Mouse (Mus musculus) hindbrain, postnatal 0 days (tissue): ENCODE measurements at regions not wholly inside any gene's neighbourhood (a gene's known extent, or its start where the extent isn't known, plus 50 kb on each side); places are given as distances from the start of the nearest gene placed in this dataset.

Source experiments
- ATAC-seq: fragments of 200-750 bp; cut with Nextera tagmentation; 2 replicates; pipeline ENCODE4 v1.8.0; 2017; ENCODE audit warnings: mild to moderate bottlenecking, moderate TSS enrichment, moderate library complexity
- DNase-seq: peaks from one replicate; pipeline ENCODE4 v3.0.0-alpha.2; 2015; ENCODE audit warnings: low spot score
- H3K27ac ChIP-seq: fragments of 300-500 bp; sonication (generic); 2 replicates; pipeline ENCODE4 v1.5.1; 2014; ENCODE audit warnings: mild to moderate bottlenecking
- H3K27me3 ChIP-seq: fragments of 300-500 bp; sonication (generic); 2 replicates; pipeline ENCODE4 v1.6.1; 2014; ENCODE audit warnings: low read length, mixed read lengths; ENCODE audit not compliant: insufficient read depth
- H3K36me3 ChIP-seq: fragments of 300-500 bp; sonication (generic); 2 replicates; pipeline ENCODE4 v1.6.1; 2014; ENCODE audit warnings: low read length, mixed read lengths; ENCODE audit not compliant: insufficient read depth
- H3K4me1 ChIP-seq: fragments of 300-500 bp; sonication (generic); 2 replicates; pipeline ENCODE4 v1.6.1; 2014; ENCODE audit warnings: antibody characterized with exemption, low read length, mixed read lengths; ENCODE audit not compliant: insufficient read depth
- H3K4me2 ChIP-seq: fragments of 300-500 bp; sonication (generic); 2 replicates; pipeline ENCODE4 v1.6.1; 2014; ENCODE audit warnings: low read depth, mild to moderate bottlenecking, low read length, moderate library complexity, mixed read lengths
- H3K4me3 ChIP-seq: fragments of 300-500 bp; sonication (generic); 2 replicates; pipeline ENCODE4 v1.5.1; 2014; ENCODE audit warnings: low read length
- H3K9ac ChIP-seq: fragments of 300-500 bp; sonication (generic); replicated peaks from 2 replicates; pipeline ENCODE4 v1.6.1; 2014; ENCODE audit warnings: mild to moderate bottlenecking, low read length, moderate library complexity, mixed read lengths
- H3K9me3 ChIP-seq: fragments of 300-500 bp; sonication (generic); 2 replicates; pipeline ENCODE4 v1.6.1; 2016; ENCODE audit warnings: low read length, mixed read lengths
- CTCF ChIP-seq: IDR thresholded peaks from 2 replicates; pipeline ENCODE4 v1.5.1; 2016; ENCODE audit warnings: antibody characterized with exemption, control low read depth, low read depth
- WGBS: fragments of 180-500 bp; shearing (Covaris S2); extraction: QIAGEN DNeasy Blood & Tissue Kit; methylation state at CpG from one replicate; pipeline ENCODE4 v1.1.7; 2014; 5-methylcytosine and 5-hydroxymethylcytosine counted together

DNA sequence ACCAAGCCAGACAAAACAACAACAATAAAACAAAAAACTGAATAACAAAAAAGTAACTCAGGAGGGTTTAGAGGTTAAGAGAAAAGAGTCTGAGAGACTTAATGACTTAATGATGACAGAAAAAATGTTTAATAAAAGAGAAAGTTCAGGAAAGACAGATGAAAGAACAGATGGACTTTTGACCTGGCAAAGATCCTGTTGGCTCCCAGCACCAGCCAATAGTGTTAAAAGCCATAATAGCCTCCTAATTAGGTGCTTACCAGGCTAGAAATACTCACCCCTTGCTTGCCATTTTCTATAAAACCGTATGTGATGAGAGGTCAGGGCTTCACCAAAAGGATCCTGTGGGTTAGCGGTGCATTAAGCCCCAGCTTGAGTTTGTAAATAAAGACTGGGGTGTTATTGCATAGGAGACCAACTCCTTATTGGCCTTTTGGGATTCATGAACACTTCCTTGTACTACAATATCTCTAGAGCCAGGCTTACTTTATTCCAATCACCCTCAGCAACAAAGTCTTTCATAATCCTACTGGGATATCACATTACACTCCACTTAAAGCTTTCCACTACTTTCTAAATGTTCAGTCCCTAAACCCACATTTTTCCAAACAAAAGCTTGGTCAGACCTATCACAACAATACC, 282.1 kb upstream of the Rasa1 start:
- Histone ChIP-seq H3K9me3 (no peaks in the 10 kb centered on the region), H3K4me3 (no peak overlapping the region), H3K27me3 (no peaks in the 10 kb centered on the region), H3K36me3 (no peaks in the 10 kb centered on the region), H3K27ac (no peak overlapping the region), H3K9ac (no peak overlapping the region), H3K4me1 (no peaks in the 10 kb centered on the region), H3K4me2 (no peak overlapping the region)
- 54% methylated on average over 2 of the region's 2 CpGs for WGBS
- ATAC-seq = no peak
- TF ChIP-seq CTCF = no peak
- no peak for DNase-seq

DNA sequence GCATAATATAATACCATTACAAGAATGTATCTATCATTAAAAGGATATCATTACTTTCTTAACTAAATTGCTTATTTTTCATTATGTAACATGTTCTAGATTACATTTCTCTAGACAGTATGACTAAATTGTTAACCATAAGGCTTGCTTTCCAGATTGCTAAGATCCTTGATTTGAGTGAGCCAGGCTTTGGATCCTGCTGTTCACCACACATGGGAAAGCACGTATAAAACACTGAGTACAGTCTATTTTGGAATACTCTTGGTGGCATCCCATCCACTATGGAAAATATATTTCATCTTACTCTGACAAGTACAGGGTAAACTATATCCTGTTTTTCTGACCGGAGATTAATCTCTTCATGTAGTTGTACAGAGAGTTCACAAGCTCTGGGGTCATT, 268.9 kb upstream of the Rasa1 start:
- H3K27me3 ChIP-seq = no peaks in the 10 kb centered on the region
- no peak overlapping the region for H3K27ac ChIP-seq
- H3K4me2 ChIP-seq = no peak overlapping the region
- TF ChIP-seq CTCF = no peak
- DNase-seq (no peak), ATAC-seq (no peak)
- H3K4me1 ChIP-seq = no peaks in the 10 kb centered on the region
- no peak overlapping the region for H3K9ac ChIP-seq
- no peaks in the 10 kb centered on the region for H3K9me3 ChIP-seq
- WGBS = 84% methylated on average over 2 of the region's 2 CpGs
- no peak overlapping the region for H3K4me3 ChIP-seq
- H3K36me3 ChIP-seq = no peaks in the 10 kb centered on the region

DNA sequence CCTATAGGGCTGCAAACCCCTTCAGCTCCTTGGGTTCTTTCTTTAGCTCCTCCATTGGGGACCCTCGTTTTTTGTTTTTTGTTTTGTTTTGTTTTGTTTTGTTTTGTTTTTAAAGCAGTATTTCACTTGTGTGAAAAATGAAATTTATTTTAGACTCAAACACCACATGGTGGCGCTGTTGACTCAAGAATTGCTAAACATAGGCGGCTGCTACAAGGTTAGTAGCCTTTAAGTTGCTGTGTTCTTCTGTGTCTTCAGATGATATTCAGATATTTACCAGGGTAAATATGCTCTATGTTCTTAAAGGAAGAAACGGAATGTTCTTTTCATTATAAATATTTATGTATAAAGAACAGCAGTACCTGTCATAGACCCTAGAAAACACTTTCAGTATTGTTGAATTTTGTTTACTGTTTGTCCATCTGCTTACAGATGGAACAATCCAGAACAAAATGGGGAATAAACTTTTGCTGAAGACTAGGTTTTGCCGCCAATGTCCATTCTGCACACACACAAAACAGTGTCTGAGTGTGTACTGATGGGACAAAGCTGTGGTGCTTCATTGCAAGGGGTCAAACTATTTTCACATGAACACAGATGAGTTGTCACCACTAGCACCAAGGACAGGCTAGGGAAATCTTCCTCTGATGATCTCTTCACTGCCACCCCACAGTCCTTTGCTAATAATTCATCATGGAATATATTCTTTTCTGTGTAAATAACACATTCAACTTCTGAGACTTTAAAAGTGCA, 267.3 kb upstream of the Rasa1 start:
- no peaks in the 10 kb centered on the region for H3K27me3 ChIP-seq
- ATAC-seq (peak; percentile 68), DNase-seq (peak; percentile 86)
- peak; percentile 68 for TF ChIP-seq CTCF
- no peaks in the 10 kb centered on the region for H3K9me3 ChIP-seq
- H3K27ac ChIP-seq = no peak overlapping the region
- no peaks in the 10 kb centered on the region for H3K36me3 ChIP-seq
- 10% methylated on average over 5 of the region's 5 CpGs for WGBS
- no peak overlapping the region for H3K4me2 ChIP-seq
- no peaks in the 10 kb centered on the region for H3K4me1 ChIP-seq
- no peak overlapping the region for H3K9ac ChIP-seq
- H3K4me3 ChIP-seq = no peak overlapping the region

DNA sequence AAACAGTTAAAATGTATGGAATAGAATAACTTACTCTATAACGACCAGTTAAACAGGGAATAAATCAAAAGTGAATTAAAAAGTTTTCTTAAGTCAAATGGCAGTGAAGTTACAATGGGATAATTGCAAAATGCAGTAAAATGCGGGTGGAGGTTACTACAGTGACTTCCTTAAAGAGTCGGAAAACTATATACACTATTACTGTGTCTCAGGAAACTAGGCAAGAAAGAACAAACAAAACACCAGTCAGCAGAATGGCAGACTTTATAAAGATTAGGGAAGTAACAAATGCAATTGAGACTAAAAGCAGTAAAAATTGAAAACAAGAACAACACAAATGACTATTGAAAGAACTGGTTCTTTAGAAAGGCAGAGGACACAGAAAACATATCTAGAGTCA, 264.1 kb upstream of the Rasa1 start:
- Histone ChIP-seq H3K4me2 (no peak overlapping the region), H3K27me3 (no peaks in the 10 kb centered on the region), H3K36me3 (no peaks in the 10 kb centered on the region), H3K9me3 (no peaks in the 10 kb centered on the region), H3K4me3 (no peak overlapping the region), H3K27ac (no peak overlapping the region), H3K9ac (no peak overlapping the region), H3K4me1 (no peaks in the 10 kb centered on the region)
- WGBS = 81% methylated on average over 3 of the region's 3 CpGs
- TF ChIP-seq CTCF = no peak
- ATAC-seq (no peak), DNase-seq (no peak)

DNA sequence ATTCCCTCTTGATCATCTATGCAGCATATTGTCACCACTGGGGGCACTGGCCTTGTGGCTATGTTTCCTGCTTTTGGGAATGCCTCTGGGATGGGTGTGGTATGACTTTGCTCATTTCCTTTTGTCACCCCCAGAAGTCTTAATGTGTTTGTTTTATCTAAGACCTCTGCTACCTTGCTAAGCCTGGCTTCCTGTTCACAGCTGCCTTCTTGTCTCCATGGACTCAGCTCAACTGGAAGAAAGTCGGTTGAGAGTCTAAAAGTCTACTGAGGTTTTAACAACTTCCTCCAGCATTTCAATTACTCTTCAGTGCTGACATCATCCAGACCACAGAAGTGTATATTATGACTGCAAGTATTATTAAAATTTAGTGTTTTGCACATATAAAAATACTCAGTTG, 220.7 kb upstream of the Rasa1 start:
- TF ChIP-seq CTCF = no peak
- WGBS = 73% methylated on average over 1 of the region's 1 CpGs
- ATAC-seq = no peak

DNA sequence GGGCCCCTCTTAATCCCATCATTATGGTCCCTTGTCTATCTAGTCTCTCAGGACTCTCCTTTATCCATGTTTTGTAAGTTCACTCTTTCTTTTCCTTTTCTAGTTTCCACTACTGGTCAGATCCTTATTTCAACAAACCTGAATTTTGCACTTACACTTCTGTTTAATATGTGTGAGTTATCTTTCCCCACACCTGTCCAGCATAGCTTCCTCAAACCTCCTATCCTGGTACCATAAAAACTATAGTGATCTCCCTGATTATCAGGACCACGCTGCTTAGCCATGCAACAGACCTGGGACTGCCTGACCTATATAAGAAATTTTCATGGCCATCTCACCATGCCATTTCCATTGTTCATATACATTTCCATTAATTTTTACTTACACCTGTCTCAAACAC, 219.6 kb upstream of the Rasa1 start:
- Histone ChIP-seq H3K4me1 (no peaks in the 10 kb centered on the region), H3K4me2 (no peak overlapping the region), H3K9ac (no peak overlapping the region), H3K4me3 (no peak overlapping the region), H3K27me3 (no peaks in the 10 kb centered on the region), H3K36me3 (no peaks in the 10 kb centered on the region), H3K27ac (no peak overlapping the region), H3K9me3 (no peaks in the 10 kb centered on the region)
- ATAC-seq = no peak
- no peak for TF ChIP-seq CTCF
- 97% methylated on average over 1 of the region's 1 CpGs for WGBS
- no peak for DNase-seq

More for the DNA sequence above, 220.7 kb upstream of the Rasa1 start:
- Histone ChIP-seq H3K4me3 (no peak overlapping the region), H3K27me3 (no peaks in the 10 kb centered on the region), H3K9me3 (no peaks in the 10 kb centered on the region), H3K4me2 (no peak overlapping the region), H3K4me1 (no peaks in the 10 kb centered on the region), H3K36me3 (no peaks in the 10 kb centered on the region), H3K27ac (no peak overlapping the region), H3K9ac (no peak overlapping the region)
- no peak for DNase-seq
